Mouse (Mus musculus) megakaryocyte progenitor cell, adult 5-6 weeks (primary cell): Measurements from ENCODE around the gene Zfp93. TPM values are rescaled to one million over a fixed set of nuclear protein-coding genes. Genes with fewer than 3 reads are reported as not detected.
A peak's percentile ranks its signal among the peaks of the same experiment; 100 is the strongest.

Experiments used
- ATAC-seq: replicated peaks from 2 replicates; pipeline ENCODE4 v1.8.0; 2016; ENCODE audit warnings: mild to moderate bottlenecking, moderate TSS enrichment, inconsistent platforms; ENCODE audit not compliant: poor library complexity
- total RNA-seq, 2 experiments: library from RNA; stranded (forward) in 1 of 2; stranded (reverse) in 1 of 2; fragments of 157-497, 149-512 nt in 1 of 2; fragments of 200-1000 nt in 1 of 2; gene quantifications; 2 replicates each; pipeline versions ENCODE4 v1.2.3 to v1.2.4; 2015 to 2017

The Zfp93 gene
- total RNA-seq, 2 experiments from 2014 or later = 1.1 to 1.5 TPM

GRCm38 (mm10) chr7:24290106-24290693 lies 20.0 kb downstream of the Zfp93 start:
- ATAC-seq = no peak

GRCm38 (mm10) chr7:24291387-24292090 lies 21.3 kb downstream of the Zfp93 start:
- ATAC-seq = no peak

GRCm38 (mm10) chr7:24293061-24293851 lies 23.0 kb downstream of the Zfp93 start:
- no peak for ATAC-seq

GRCm38 (mm10) chr7:24294763-24295162 lies 24.5 kb downstream of the Zfp93 start:
- no peak for ATAC-seq

- ATAC-seq = no peak
Observed at GRCm38 (mm10) chr7:24295376-24295775, 25.2 kb downstream of the Zfp93 start.

- no peak for ATAC-seq
Observed at GRCm38 (mm10) chr7:24296386-24296785, 26.2 kb downstream of the Zfp93 start.

GRCm38 (mm10) chr7:24297361-24298095 lies 27.3 kb downstream of the Zfp93 start:
- no peak for ATAC-seq

- ATAC-seq = no peak
Observed at GRCm38 (mm10) chr7:24298635-24298972, 28.4 kb downstream of the Zfp93 start.

GRCm38 (mm10) chr7:24298973-24299708 lies 28.9 kb downstream of the Zfp93 start:
- ATAC-seq = peak; percentile 95

- 0 out of 2 replicates have a peak, but pooled peaks have one; percentile 20 for ATAC-seq
Observed at GRCm38 (mm10) chr7:24299823-24300481, 29.7 kb downstream of the Zfp93 start.

- ATAC-seq = peak; percentile 75
Observed at GRCm38 (mm10) chr7:24300771-24301282, 30.6 kb downstream of the Zfp93 start, which contains the start of gene Zfp61. Zfp61 (minus strand) TSS chr7:24301232.

GRCm38 (mm10) chr7:24315726-24316566 lies 45.7 kb downstream of the Zfp93 start:
- ATAC-seq = peak; percentile 60

- peak; percentile 95 for ATAC-seq
Observed at GRCm38 (mm10) chr7:24316567-24317092, 46.4 kb downstream of the Zfp93 start, which contains the start of gene Zfp94. Zfp94 (minus strand) TSS chr7:24316666.

- ATAC-seq = no peak
Observed at GRCm38 (mm10) chr7:24318942-24319341, 48.7 kb downstream of the Zfp93 start.

- ATAC-seq = peak; percentile 72
Observed at GRCm38 (mm10) chr7:24322593-24322992, 52.4 kb downstream of the Zfp93 start.

GRCm38 (mm10) chr7:24325197-24325596 lies 55.0 kb downstream of the Zfp93 start:
- no peak for ATAC-seq

GRCm38 (mm10) chr7:24325675-24326128 lies 55.5 kb downstream of the Zfp93 start:
- ATAC-seq = no peak
